Mouse (Mus musculus) left cerebral cortex, adult 6 months (tissue): ENCODE results near the gene Olfr960. TPM values are rescaled to one million over a fixed set of nuclear protein-coding genes. Genes with fewer than 3 reads are reported as not detected.

Source experiments
- long read RNA-seq, 2 experiments: library from polyadenylated mRNA; unstranded; transcript quantifications; one replicate each; pipeline ENCODE4 v2.0.0; 2019 to 2020
- polyA plus RNA-seq: library from polyadenylated mRNA; unstranded; fragments of <200 nt; fragmentation: Nextera tagmentation; gene quantifications from 2 replicates; pipeline ENCODE4 v1.2.3, GENCODE M21; 2021

Gene Olfr960
- not detected in 2 replicates for polyA plus RNA-seq
- long read RNA-seq, experiment 1: 0 reads
- long read RNA-seq, experiment 2: 0 reads

GRCm38 (mm10) chr9:39621073-39621472, at the start of gene Olfr960:
Gene Olfr960, plus strand, starts transcription at chr9:39621373.

GRCm38 (mm10) chr9:39575469-39575868, 45.7 kb upstream of the Olfr960 start, which contains the start of gene Olfr959:
Gene Olfr959, minus strand, starts transcription at chr9:39575569.

GRCm38 (mm10) chr9:39603999-39604453, 17.1 kb upstream of the Olfr960 start, which contains the start of gene AW551984:
Gene AW551984, minus strand, starts transcription at chr9:39604403.

GRCm38 (mm10) chr9:39610355-39610754, 10.8 kb upstream of the Olfr960 start, which contains the start of gene Olfr148:
Gene Olfr148, plus strand, starts transcription at chr9:39610655.

GRCm38 (mm10) chr9:39644785-39645184, 23.6 kb downstream of the Olfr960 start, which contains the start of gene Olfr961:
Gene Olfr961, plus strand, starts transcription at chr9:39645085.

GRCm38 (mm10) chr9:39666905-39667304, 45.7 kb downstream of the Olfr960 start, which contains the start of gene Olfr963:
Gene Olfr963, plus strand, starts transcription at chr9:39667205.

Other genes starting within 250 kb of the Olfr960 start
- gene Olfr951, start 234.0 kb upstream of the Olfr960 start, polyA plus RNA-seq: not detected in 2 replicates
- gene Olfr952, start 194.2 kb upstream of the Olfr960 start, polyA plus RNA-seq: not detected in 2 replicates
- not detected in 2 replicates for gene Olfr954, start 164.7 kb upstream of the Olfr960 start, polyA plus RNA-seq
- gene Olfr955, start 149.4 kb upstream of the Olfr960 start, polyA plus RNA-seq: not detected in 2 replicates
- gene Olfr44, start 127.4 kb upstream of the Olfr960 start, polyA plus RNA-seq: not detected in 2 replicates
- not detected in 2 replicates for gene Olfr957, start 105.6 kb upstream of the Olfr960 start, polyA plus RNA-seq
- not detected in 2 replicates for gene Olfr958, start 67.3 kb upstream of the Olfr960 start, polyA plus RNA-seq
- gene Olfr959, start 45.8 kb upstream of the Olfr960 start, polyA plus RNA-seq: not detected in 2 replicates
- gene AW551984, start 17.0 kb upstream of the Olfr960 start, polyA plus RNA-seq: 1.6 and 3.6 TPM in 2 replicates
- gene Olfr148, start 10.7 kb upstream of the Olfr960 start, polyA plus RNA-seq: not detected in 2 replicates
- not detected in 2 replicates for gene Olfr961, start 23.7 kb downstream of the Olfr960 start, polyA plus RNA-seq
- not detected in 2 replicates for gene Olfr963, start 45.8 kb downstream of the Olfr960 start, polyA plus RNA-seq
- not detected in 2 replicates for gene Olfr149, start 85.7 kb downstream of the Olfr960 start, polyA plus RNA-seq
- not detected in 2 replicates for gene Olfr965, start 90.0 kb downstream of the Olfr960 start, polyA plus RNA-seq
- gene Olfr150, start 109.6 kb downstream of the Olfr960 start, polyA plus RNA-seq: not detected in 2 replicates
- not detected in 2 replicates for gene Olfr967, start 124.9 kb downstream of the Olfr960 start, polyA plus RNA-seq
- not detected in 2 replicates for gene Olfr968, start 161.9 kb downstream of the Olfr960 start, polyA plus RNA-seq
- gene Olfr969, start 169.6 kb downstream of the Olfr960 start, polyA plus RNA-seq: not detected in 2 replicates
- gene Olfr970, start 187.5 kb downstream of the Olfr960 start, polyA plus RNA-seq: not detected in 2 replicates
- not detected in 2 replicates for gene Olfr971, start 215.5 kb downstream of the Olfr960 start, polyA plus RNA-seq
- not detected in 2 replicates for gene Olfr972, start 245.0 kb downstream of the Olfr960 start, polyA plus RNA-seq